Mouse (Mus musculus): ENCODE results near the gene Sptbn1. TPM values are rescaled to one million over a fixed set of nuclear protein-coding genes. Genes with fewer than 3 reads are reported as not detected.
A peak's percentile ranks its signal among the peaks of the same experiment; 100 is the strongest.

Sptbn1 gene
- polyA plus RNA-seq, 3 experiments from 2014 or later, result 72.4 to 101 (median 89.7) TPM

- ATAC-seq, result peak; percentile 56
Measured at GRCm38 (mm10) chr11:30165861-30166550, 102.0 kb downstream of the Sptbn1 start.

- peak; percentile 29 for ATAC-seq
Measured at GRCm38 (mm10) chr11:30164515-30165214, 103.3 kb downstream of the Sptbn1 start.

- ATAC-seq, result no peak
Measured at GRCm38 (mm10) chr11:30163870-30164269, 104.1 kb downstream of the Sptbn1 start.

- no peak for ATAC-seq
Measured at GRCm38 (mm10) chr11:30163081-30163480, 104.9 kb downstream of the Sptbn1 start.

GRCm38 (mm10) chr11:30161744-30162143, 106.2 kb downstream of the Sptbn1 start:
- ATAC-seq, result no peak

GRCm38 (mm10) chr11:30161173-30161650, 106.8 kb downstream of the Sptbn1 start:
- no peak for ATAC-seq

- no peak for ATAC-seq
Measured at GRCm38 (mm10) chr11:30160625-30161172, 107.3 kb downstream of the Sptbn1 start.

- ATAC-seq, result no peak
Measured at GRCm38 (mm10) chr11:30159545-30160255, 108.3 kb downstream of the Sptbn1 start.

- ATAC-seq, result no peak
Measured at GRCm38 (mm10) chr11:30158028-30158700, 109.8 kb downstream of the Sptbn1 start.

GRCm38 (mm10) chr11:30155887-30156286, 112.1 kb downstream of the Sptbn1 start:
- no peak for ATAC-seq

GRCm38 (mm10) chr11:30154980-30155379, 113.0 kb downstream of the Sptbn1 start:
- ATAC-seq, result no peak

- ATAC-seq, result no peak
Measured at GRCm38 (mm10) chr11:30148888-30149287, 119.1 kb downstream of the Sptbn1 start.

- no peak for ATAC-seq
Measured at GRCm38 (mm10) chr11:30148378-30148777, 119.6 kb downstream of the Sptbn1 start.

- ATAC-seq, result no peak
Measured at GRCm38 (mm10) chr11:30147882-30148281, 120.1 kb downstream of the Sptbn1 start.

- no peak for ATAC-seq
Measured at GRCm38 (mm10) chr11:30143090-30143489, 124.9 kb downstream of the Sptbn1 start.

GRCm38 (mm10) chr11:30139165-30139826, 128.7 kb downstream of the Sptbn1 start:
- no peak for ATAC-seq

- ATAC-seq, result no peak
Measured at GRCm38 (mm10) chr11:30137081-30137480, 130.9 kb downstream of the Sptbn1 start.

- no peak for ATAC-seq
Measured at GRCm38 (mm10) chr11:30134058-30134457, 133.9 kb downstream of the Sptbn1 start.

- no peak for ATAC-seq
Measured at GRCm38 (mm10) chr11:30132581-30132980, 135.4 kb downstream of the Sptbn1 start.

GRCm38 (mm10) chr11:30131640-30132039, 136.3 kb downstream of the Sptbn1 start:
- no peak for ATAC-seq

GRCm38 (mm10) chr11:30129339-30129738, 138.6 kb downstream of the Sptbn1 start:
- ATAC-seq, result no peak

GRCm38 (mm10) chr11:30126840-30127239, 141.1 kb downstream of the Sptbn1 start:
- ATAC-seq, result peak; percentile 70
